Mouse (Mus musculus): ENCODE measurements around the gene Ppbp. TPM values are rescaled to one million over a fixed set of nuclear protein-coding genes. Genes with fewer than 3 reads are reported as not detected.
"Not testable (repeated sequence)": the region's sequence is repeated elsewhere in the genome, so short reads cannot be mapped to it uniquely, and the experiment has no call there.

Gene Ppbp
- polyA plus RNA-seq, 1 experiment from 2014 or later: 2.9 TPM

DNA sequence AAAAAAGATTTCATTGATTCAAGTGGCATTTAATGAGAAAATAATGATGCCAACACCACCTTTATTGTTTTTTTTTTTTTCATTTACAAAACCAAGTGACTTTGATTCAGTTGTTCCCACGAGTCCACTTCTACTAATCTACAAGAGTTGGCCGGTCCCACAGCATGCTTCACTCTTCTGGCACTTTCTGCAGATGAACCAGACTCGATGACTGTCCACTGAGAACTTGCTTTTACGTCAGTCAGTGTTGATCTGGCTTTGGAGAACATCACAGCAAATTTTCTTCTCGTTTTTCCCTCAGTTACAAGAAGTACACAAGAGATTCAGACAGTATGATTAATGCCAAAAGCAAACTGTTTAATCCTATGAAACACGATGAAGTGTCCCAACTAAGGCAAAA, 10.5 kb downstream of the Ppbp start:
- 65% methylated on average over 6 of the region's 6 CpGs for whole genome bisulfite sequencing
- no peaks in the 10 kb centered on the region for H3K27me3 ChIP-seq (ENCODE audit: control insufficient read depth, insufficient read depth, low read length)
- no peaks in the 10 kb centered on the region for H3K9me3 ChIP-seq (replicated peaks; ENCODE audit: control insufficient read depth, low read length)
- H3K4me2 ChIP-seq (ENCODE audit: low read depth, low read length): no peak overlapping the region
- no peaks in the 10 kb centered on the region for H3K4me1 ChIP-seq (ENCODE audit: control insufficient read depth, insufficient read depth, low read length)
- no peaks in the 10 kb centered on the region for H3K36me3 ChIP-seq (ENCODE audit: control insufficient read depth, insufficient read depth)
- H3K9ac ChIP-seq (ENCODE audit: low read length): no peak overlapping the region
- H3K4me3 ChIP-seq (ENCODE audit: low read length): no peak overlapping the region
- ATAC-seq (replicated peaks; ENCODE audit: extremely low read depth, insufficient read depth, low FRiP score): no peak
- H3K27ac ChIP-seq (ENCODE audit: low read length): no peak overlapping the region

GRCm38 (mm10) chr5:90783697-90784096, 15.4 kb downstream of the Ppbp start:
- WGBS: 83% methylated on average over 3 of the region's 3 CpGs
- H3K4me1 ChIP-seq (ENCODE audit: control insufficient read depth, insufficient read depth, low read length): peaks cover 3% of the 10 kb centered on the region; the same call in 1 of the 2 replicates
- no peak overlapping the region for H3K27ac ChIP-seq (ENCODE audit: low read length)
- ATAC-seq (replicated peaks; ENCODE audit: extremely low read depth, insufficient read depth, low FRiP score): no peak
- H3K4me3 ChIP-seq (ENCODE audit: low read length): no peak overlapping the region
- H3K27me3 ChIP-seq (ENCODE audit: control insufficient read depth, insufficient read depth, low read length): no peaks in the 10 kb centered on the region
- H3K36me3 ChIP-seq (ENCODE audit: control insufficient read depth, insufficient read depth): no peaks in the 10 kb centered on the region
- no peak overlapping the region for H3K4me2 ChIP-seq (ENCODE audit: low read depth, low read length)
- H3K9me3 ChIP-seq (replicated peaks; ENCODE audit: control insufficient read depth, low read length): no peaks in the 10 kb centered on the region; the same call in 1 of the 2 replicates
- no peak overlapping the region for H3K9ac ChIP-seq (ENCODE audit: low read length)

- no peaks in the 10 kb centered on the region; the same call in 1 of the 2 replicates for H3K9me3 ChIP-seq (replicated peaks; ENCODE audit: control insufficient read depth, low read length)
- H3K4me2 ChIP-seq (ENCODE audit: low read depth, low read length): peak within 1 kb of the TSS; percentile 85
- peak within 1 kb of the TSS; percentile 38; the same call in 1 of the 2 replicates for H3K9ac ChIP-seq (ENCODE audit: low read length)
- peak within 1 kb of the TSS; percentile 50 for H3K4me3 ChIP-seq (ENCODE audit: low read length)
- ATAC-seq (replicated peaks; ENCODE audit: extremely low read depth, insufficient read depth, low FRiP score): no peak
- 16% methylated on average over 25 of the region's 26 CpGs for WGBS
- H3K36me3 ChIP-seq (ENCODE audit: control insufficient read depth, insufficient read depth): no peaks in the 10 kb centered on the region
- no peak within 1 kb of the TSS for H3K27ac ChIP-seq (ENCODE audit: low read length)
- no peaks in the 10 kb centered on the region for H3K27me3 ChIP-seq (ENCODE audit: control insufficient read depth, insufficient read depth, low read length)
- H3K4me1 ChIP-seq (ENCODE audit: control insufficient read depth, insufficient read depth, low read length): peaks cover 3% of the 10 kb centered on the region; the same call in 1 of the 2 replicates
These were observed 17.6 kb downstream of the Ppbp start, which contains the start of gene Cxcl3 for GRCm38 (mm10) chr5:90785659-90786588. Gene Cxcl3, plus strand, starts transcription at chr5:90786103.

GRCm38 (mm10) chr5:90788114-90788513, 19.8 kb downstream of the Ppbp start:
- H3K9ac ChIP-seq (ENCODE audit: low read length): no peak overlapping the region
- no peaks in the 10 kb centered on the region for H3K36me3 ChIP-seq (ENCODE audit: control insufficient read depth, insufficient read depth)
- H3K27ac ChIP-seq (ENCODE audit: low read length): no peak overlapping the region
- H3K4me2 ChIP-seq (ENCODE audit: low read depth, low read length): no peak overlapping the region
- H3K27me3 ChIP-seq (ENCODE audit: control insufficient read depth, insufficient read depth, low read length): no peaks in the 10 kb centered on the region
- ATAC-seq (replicated peaks; ENCODE audit: extremely low read depth, insufficient read depth, low FRiP score): no peak
- H3K4me1 ChIP-seq (ENCODE audit: control insufficient read depth, insufficient read depth, low read length): peaks cover 3% of the 10 kb centered on the region; the same call in 1 of the 2 replicates
- no peak overlapping the region for H3K4me3 ChIP-seq (ENCODE audit: low read length)
- 81% methylated on average over 4 of the region's 4 CpGs for WGBS
- H3K9me3 ChIP-seq (replicated peaks; ENCODE audit: control insufficient read depth, low read length): no peaks in the 10 kb centered on the region; the same call in 1 of the 2 replicates

DNA sequence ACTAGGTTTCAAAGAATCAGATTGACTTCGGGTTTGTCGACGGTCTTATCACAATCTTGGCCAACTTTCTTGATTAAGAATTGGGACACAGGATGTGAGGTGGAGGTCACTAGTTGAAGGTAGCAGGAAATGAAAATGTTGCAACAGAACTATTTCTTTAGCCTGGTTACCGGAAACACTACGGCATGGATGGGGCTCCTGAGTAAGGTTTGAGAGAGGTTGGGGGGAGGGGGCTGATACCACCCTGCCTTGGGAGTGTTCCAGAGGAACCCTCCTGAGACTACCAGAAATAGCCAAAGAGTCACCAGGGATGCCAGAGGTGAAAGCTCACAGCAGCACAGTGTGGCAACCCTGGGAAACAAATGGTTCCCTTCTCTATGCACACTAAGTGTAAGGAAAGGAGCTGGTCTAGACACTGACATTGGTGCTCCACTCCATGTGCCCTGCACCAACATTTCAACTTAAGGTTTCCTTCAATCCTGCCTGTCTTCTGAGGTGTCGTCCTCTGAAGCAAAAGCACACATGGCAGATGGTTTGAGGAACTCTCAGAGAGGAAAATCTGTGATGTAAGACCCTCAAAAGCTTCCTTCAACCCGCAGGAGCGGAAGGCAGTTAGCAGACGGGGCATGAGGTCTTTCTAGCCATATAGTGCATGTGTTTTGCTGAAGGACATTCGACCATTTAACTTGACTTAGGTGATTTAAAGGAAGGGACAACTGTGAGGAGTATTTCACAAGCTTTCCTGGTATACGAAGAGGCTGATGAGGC, 21.2 kb downstream of the Ppbp start:
- Histone ChIP-seq H3K9ac (ENCODE audit: low read length) (no peak overlapping the region), H3K27me3 (ENCODE audit: control insufficient read depth, insufficient read depth, low read length) (no peaks in the 10 kb centered on the region), H3K9me3 (replicated peaks; ENCODE audit: control insufficient read depth, low read length) (no peaks in the 10 kb centered on the region; the same call in 1 of the 2 replicates), H3K27ac (ENCODE audit: low read length) (no peak overlapping the region), H3K4me3 (ENCODE audit: low read length) (no peak overlapping the region), H3K4me1 (ENCODE audit: control insufficient read depth, insufficient read depth, low read length) (peaks cover 3% of the 10 kb centered on the region; the same call in 1 of the 2 replicates), H3K4me2 (ENCODE audit: low read depth, low read length) (no peak overlapping the region), H3K36me3 (ENCODE audit: control insufficient read depth, insufficient read depth) (no peaks in the 10 kb centered on the region)
- WGBS: 59% methylated on average over 11 of the region's 11 CpGs
- ATAC-seq (replicated peaks; ENCODE audit: extremely low read depth, insufficient read depth, low FRiP score): no peak

- no peak overlapping the region for H3K9ac ChIP-seq (ENCODE audit: low read length)
- no peaks in the 10 kb centered on the region for H3K27me3 ChIP-seq (ENCODE audit: control insufficient read depth, insufficient read depth, low read length)
- ATAC-seq (replicated peaks; ENCODE audit: extremely low read depth, insufficient read depth, low FRiP score): no peak
- 66% methylated on average over 7 of the region's 8 CpGs for WGBS
- H3K27ac ChIP-seq (ENCODE audit: low read length): no peak overlapping the region
- no peaks in the 10 kb centered on the region for H3K36me3 ChIP-seq (ENCODE audit: control insufficient read depth, insufficient read depth)
- H3K4me3 ChIP-seq (ENCODE audit: low read length): no peak overlapping the region
- H3K9me3 ChIP-seq (replicated peaks; ENCODE audit: control insufficient read depth, low read length): no peaks in the 10 kb centered on the region; the same call in 1 of the 2 replicates
- H3K4me2 ChIP-seq (ENCODE audit: low read depth, low read length): no peak overlapping the region
- peaks cover 3% of the 10 kb centered on the region; the same call in 1 of the 2 replicates for H3K4me1 ChIP-seq (ENCODE audit: control insufficient read depth, insufficient read depth, low read length)
These were observed 21.8 kb downstream of the Ppbp start for GRCm38 (mm10) chr5:90790074-90790502.

GRCm38 (mm10) chr5:90794195-90794625, 25.9 kb downstream of the Ppbp start, which contains the start of gene Cxcl15:
Gene Cxcl15, plus strand, starts transcription at chr5:90794534.
- Histone ChIP-seq H3K36me3 (ENCODE audit: control insufficient read depth, insufficient read depth) (no peaks in the 10 kb centered on the region), H3K9ac (ENCODE audit: low read length) (no peak within 1 kb of the TSS), H3K27me3 (ENCODE audit: control insufficient read depth, insufficient read depth, low read length) (no peaks in the 10 kb centered on the region), H3K9me3 (replicated peaks; ENCODE audit: control insufficient read depth, low read length) (no peaks in the 10 kb centered on the region), H3K4me2 (ENCODE audit: low read depth, low read length) (no peak within 1 kb of the TSS), H3K4me3 (ENCODE audit: low read length) (no peak within 1 kb of the TSS), H3K27ac (ENCODE audit: low read length) (no peak within 1 kb of the TSS), H3K4me1 (ENCODE audit: control insufficient read depth, insufficient read depth, low read length) (no peaks in the 10 kb centered on the region)
- 62% methylated on average over 5 of the region's 5 CpGs for WGBS
- ATAC-seq (replicated peaks; ENCODE audit: extremely low read depth, insufficient read depth, low FRiP score): no peak

- not testable (repeated sequence) for H3K27me3 ChIP-seq (ENCODE audit: control insufficient read depth, insufficient read depth, low read length)
These were observed 27.1 kb downstream of the Ppbp start for GRCm38 (mm10) chr5:90795392-90795791.

More at GRCm38 (mm10) chr5:90795392-90795791, 27.1 kb downstream of the Ppbp start:
- not testable (repeated sequence) for H3K9me3 ChIP-seq (replicated peaks; ENCODE audit: control insufficient read depth, low read length); ATAC-seq (replicated peaks; ENCODE audit: extremely low read depth, insufficient read depth, low FRiP score); H3K27ac ChIP-seq (ENCODE audit: low read length); H3K4me3 ChIP-seq (ENCODE audit: low read length); H3K4me1 ChIP-seq (ENCODE audit: control insufficient read depth, insufficient read depth, low read length); H3K4me2 ChIP-seq (ENCODE audit: low read depth, low read length); H3K36me3 ChIP-seq (ENCODE audit: control insufficient read depth, insufficient read depth); H3K9ac ChIP-seq (ENCODE audit: low read length)
- WGBS: 88% methylated on average over 2 of the region's 2 CpGs
